In the genomic region with DNA sequence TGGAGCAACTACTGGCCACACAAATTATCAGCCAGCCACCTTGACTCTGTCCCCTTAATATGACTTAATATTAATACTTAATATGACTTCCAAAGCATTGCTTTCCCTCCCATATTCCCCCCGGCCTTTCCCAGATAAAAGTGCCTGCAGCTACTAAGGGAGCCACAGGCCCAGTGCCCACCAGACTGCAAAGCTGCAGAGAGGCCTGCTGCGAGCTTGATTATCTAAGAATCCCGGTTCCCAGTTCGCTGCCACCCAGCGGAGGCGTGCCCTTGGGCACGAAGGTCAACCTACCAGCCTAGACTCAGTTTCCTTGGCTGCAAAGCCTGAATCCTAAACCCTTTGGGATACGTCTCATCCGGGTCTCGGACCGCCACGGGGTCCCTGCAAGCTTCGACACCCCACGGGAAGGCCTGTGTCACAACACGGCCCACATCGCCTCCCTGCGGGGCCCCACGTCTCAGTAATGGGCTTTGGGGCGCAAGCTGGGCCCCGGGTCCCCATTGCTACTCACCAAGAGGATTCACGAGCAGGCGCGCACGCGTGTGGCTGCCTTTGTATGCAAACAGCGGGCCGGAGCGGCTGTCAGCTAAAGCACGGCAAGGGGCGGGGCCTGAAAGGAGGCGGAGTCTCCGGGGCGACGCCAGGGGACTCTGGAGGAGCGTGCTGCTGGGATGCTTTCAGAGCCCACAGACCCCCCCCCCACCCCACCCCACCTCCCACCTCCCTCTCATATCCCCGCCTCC, we compare ENCODE assay signal across 8 mouse cellular contexts. TPM values are rescaled to one million over a fixed set of nuclear protein-coding genes. Genes with fewer than 3 reads are reported as not detected.
A peak's percentile ranks its signal among the peaks of the same experiment; 100 is the strongest.
DNase-seq lines count a peak whose midpoint lies in the region; ATAC-seq lines count a peak whose summit lies in the region.

No protein-coding gene starts in this region.

- peaks cover 61% of the 10 kb centered on the region for H3K4me1 ChIP-seq in forebrain, embryonic 10.5 days
- H3K4me1 ChIP-seq in heart, embryonic 16.5 days (ENCODE audit: control insufficient read depth, insufficient read depth, low read length): peaks cover 33% of the 10 kb centered on the region
- peaks cover 79% of the 10 kb centered on the region for H3K4me1 ChIP-seq in liver, embryonic 15.5 days (replicated peaks)
- peaks cover 28% of the 10 kb centered on the region for H3K4me1 ChIP-seq in neural tube, embryonic 12.5 days

- peak overlapping the region; percentile 89 for H3K27ac ChIP-seq in forebrain, embryonic 10.5 days
- H3K27ac ChIP-seq in heart, embryonic 16.5 days (ENCODE audit: low read length): peak overlapping the region; percentile 74
- H3K27ac ChIP-seq in liver, embryonic 15.5 days (replicated peaks): peak overlapping the region; percentile 87
- H3K27ac ChIP-seq in neural tube, embryonic 12.5 days: peak overlapping the region; percentile 32

- WGBS in forebrain, embryonic 10.5 days: under 1% methylated on average over 36 of the region's 36 CpGs
- under 1% methylated on average over 36 of the region's 36 CpGs for WGBS in heart, embryonic 16.5 days
- under 1% methylated on average over 36 of the region's 36 CpGs for WGBS in liver, embryonic 15.5 days (ENCODE audit: insufficient replicate concordance)
- WGBS in neural tube, embryonic 12.5 days: under 1% methylated on average over 35 of the region's 36 CpGs

- no peaks in the 10 kb centered on the region for H3K36me3 ChIP-seq in forebrain, embryonic 10.5 days (replicated peaks)
- no peaks in the 10 kb centered on the region for H3K36me3 ChIP-seq in heart, embryonic 16.5 days (ENCODE audit: control insufficient read depth, insufficient read depth)
- H3K36me3 ChIP-seq in liver, embryonic 15.5 days (replicated peaks): no peaks in the 10 kb centered on the region
- H3K36me3 ChIP-seq in neural tube, embryonic 12.5 days: no peaks in the 10 kb centered on the region

- H3K27me3 ChIP-seq in forebrain, embryonic 10.5 days (ENCODE audit: poor library complexity, severe bottlenecking): peaks cover 12% of the 10 kb centered on the region
- H3K27me3 ChIP-seq in heart, embryonic 16.5 days (ENCODE audit: control insufficient read depth, insufficient read depth, low read length): no peaks in the 10 kb centered on the region
- no peaks in the 10 kb centered on the region for H3K27me3 ChIP-seq in liver, embryonic 15.5 days
- H3K27me3 ChIP-seq in neural tube, embryonic 12.5 days (replicated peaks): no peaks in the 10 kb centered on the region

- peak; percentile 72 for ATAC-seq in CD4-positive, CD25-positive, alpha-beta regulatory T cell, adult 4 months
- peak; percentile 74 for ATAC-seq in heart, embryonic 16.5 days (replicated peaks; ENCODE audit: extremely low read depth, insufficient read depth, low FRiP score)
- peak; percentile 67 for ATAC-seq in liver, embryonic 15.5 days (ENCODE audit: insufficient read depth)
- ATAC-seq in neural tube, embryonic 12.5 days (ENCODE audit: low FRiP score, low read depth): peak; percentile 87

- peak overlapping the region; percentile 76 for H3K4me3 ChIP-seq in forebrain, embryonic 10.5 days
- H3K4me3 ChIP-seq in heart, embryonic 16.5 days (ENCODE audit: low read length): peak overlapping the region; percentile 85
- H3K4me3 ChIP-seq in liver, embryonic 15.5 days (replicated peaks): peak overlapping the region; percentile 74
- H3K4me3 ChIP-seq in neural tube, embryonic 12.5 days: peak overlapping the region; percentile 57

- peak; percentile 44 for DNase-seq in c-Kit-negative CD71-positive TER-119-positive erythroid progenitor cells, embryonic 14.5 days (ENCODE audit: low read depth, low spot score)
- DNase-seq in forebrain, embryonic 10.5 days (ENCODE audit: extremely low spot score, low spot score): peak; percentile 89
- peak; percentile 95 to 98 for DNase-seq in kidney, postnatal 36 days
- peak; percentile 76 for DNase-seq in telencephalon, adult 2 months (ENCODE audit: low read depth, low spot score)

- peak overlapping the region; percentile 88 for H3K4me2 ChIP-seq in heart, embryonic 16.5 days (ENCODE audit: low read depth, low read length)
- H3K4me2 ChIP-seq in liver, embryonic 15.5 days: peak overlapping the region; percentile 96
- peak overlapping the region; percentile 70 for H3K4me2 ChIP-seq in neural tube, embryonic 12.5 days (replicated peaks)

- H3K9me3 ChIP-seq in forebrain, embryonic 10.5 days: no peaks in the 10 kb centered on the region
- H3K9me3 ChIP-seq in heart, embryonic 16.5 days (replicated peaks; ENCODE audit: control insufficient read depth, low read length): no peaks in the 10 kb centered on the region
- H3K9me3 ChIP-seq in liver, embryonic 15.5 days (replicated peaks): no peaks in the 10 kb centered on the region
- no peaks in the 10 kb centered on the region for H3K9me3 ChIP-seq in neural tube, embryonic 12.5 days

- H3K9ac ChIP-seq in heart, embryonic 16.5 days (ENCODE audit: low read length): peak overlapping the region; percentile 88
- peak overlapping the region; percentile 67 for H3K9ac ChIP-seq in liver, embryonic 15.5 days
- peak overlapping the region; percentile 75 for H3K9ac ChIP-seq in neural tube, embryonic 12.5 days

RNA-seq across cellular contexts. Expression of gene Lpin1, which starts 21.4 kb away (rescaled TPM):
- 10 to 100 TPM; 20.0 to 31.1 TPM for polyA plus RNA-seq in CD4-positive, CD25-positive, alpha-beta regulatory T cell, adult 4 months (2017; shearing (Covaris generic))
- polyA plus RNA-seq in forebrain, embryonic 10.5 days (2016; fragmentation: Nextera tagmentation; extraction: Ambion mirVana): 3.5 and 4.4 TPM in 2 replicates
- 7.5 and 8.3 TPM in 2 replicates for polyA plus RNA-seq in heart, embryonic 16.5 days (2015; fragmentation: Nextera tagmentation; extraction: Ambion mirVana)
- 7.9 and 9.4 TPM in 2 replicates for polyA plus RNA-seq in liver, embryonic 15.5 days (2015; fragmentation: Nextera tagmentation; extraction: Ambion mirVana)
- 15.2 and 15.6 TPM in 2 replicates for polyA plus RNA-seq in neural tube, embryonic 12.5 days (2016; fragmentation: Nextera tagmentation; extraction: Ambion mirVana)

Comparison
In these comparisons a context has a peak if more than half of its experiments do, and no peak if none do; other contexts are left out.
1. Peak in every context shown above with its lines: DNase-seq, ATAC-seq, H3K4me3 ChIP-seq and H3K27ac ChIP-seq.
2. DNase-seq: peak in every context shown above with its lines; median percentile 96 in kidney, postnatal 36 days; 89 in forebrain, embryonic 10.5 days; 76 in telencephalon, adult 2 months; 44 in c-Kit-negative CD71-positive TER-119-positive erythroid progenitor cells, embryonic 14.5 days.
3. H3K27ac ChIP-seq: peak in every context shown above with its lines; median percentile 89 in forebrain, embryonic 10.5 days; 87 in liver, embryonic 15.5 days; 74 in heart, embryonic 16.5 days; 32 in neural tube, embryonic 12.5 days.